Mouse (Mus musculus) thymus, adult 18-20 months (tissue): ENCODE results near the gene Fam20b.

ENCODE experiments used
- DNase-seq, 2 experiments: peaks; one replicate each; pipeline ENCODE4 v3.0.0; 2022; ENCODE audit warnings: mixed read lengths in 2 of 2

The Fam20b gene

DNA sequence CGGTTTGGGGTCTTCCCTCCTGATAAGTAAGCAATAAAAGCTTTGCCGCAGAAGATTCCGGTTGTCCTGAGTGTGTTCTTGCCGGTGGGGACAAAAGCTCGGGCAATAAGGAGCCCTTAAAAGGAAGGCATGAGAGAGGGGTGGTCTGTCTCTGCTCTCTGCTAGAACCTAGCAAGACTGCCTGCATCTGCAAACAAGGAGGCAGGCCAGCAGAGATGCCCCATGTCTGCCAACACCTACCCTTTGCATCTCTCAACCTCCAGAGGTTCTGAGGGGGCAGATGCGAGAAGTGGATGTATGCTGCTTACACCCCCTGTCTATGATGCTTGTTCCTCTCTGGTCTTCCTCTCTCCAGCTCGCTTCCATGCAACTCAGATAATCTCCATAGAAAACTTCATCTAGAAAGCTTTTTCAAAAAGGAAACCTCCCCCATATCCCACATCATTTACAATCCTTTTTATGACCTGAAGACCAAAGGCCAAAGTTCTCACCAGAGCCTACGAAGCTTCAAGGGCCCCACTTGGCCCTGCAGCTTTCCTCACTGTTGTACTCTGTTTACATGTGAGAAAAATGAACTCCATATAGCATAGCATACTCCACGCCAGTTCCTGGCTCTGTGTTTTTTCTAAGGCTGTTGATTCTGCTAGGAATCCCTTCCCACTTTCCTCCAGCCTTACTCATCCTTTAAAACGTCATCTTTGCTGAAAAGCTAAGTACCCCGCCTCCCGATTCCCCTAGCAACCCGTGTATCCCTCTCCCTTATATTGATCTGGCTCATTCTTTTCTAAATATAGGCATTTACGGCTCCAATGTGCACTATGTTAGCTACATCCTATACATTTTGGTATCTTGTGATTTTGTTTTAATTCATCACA is 8.6 kb upstream of the Fam20b start:
- no peak for DNase-seq

DNA sequence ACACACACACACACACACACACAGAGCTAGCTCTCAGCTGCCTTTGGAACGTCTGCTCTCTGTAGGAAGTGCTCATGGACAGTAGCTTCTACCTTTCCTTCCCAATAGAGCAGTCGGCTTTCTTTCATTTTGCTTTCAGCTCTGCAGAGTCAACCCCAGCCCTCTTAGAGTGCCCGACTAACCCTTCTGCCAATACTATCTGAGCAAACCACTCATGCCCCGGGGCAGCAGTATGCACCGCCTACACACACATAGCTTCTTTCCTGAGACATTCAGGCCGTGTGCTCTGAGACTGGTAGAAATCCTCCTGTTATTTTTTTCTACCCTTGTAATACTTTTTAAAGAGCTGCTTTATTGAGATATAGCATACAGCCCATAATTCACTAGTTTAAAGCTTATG is 3.2 kb upstream of the Fam20b start:
- no peak for DNase-seq

DNA sequence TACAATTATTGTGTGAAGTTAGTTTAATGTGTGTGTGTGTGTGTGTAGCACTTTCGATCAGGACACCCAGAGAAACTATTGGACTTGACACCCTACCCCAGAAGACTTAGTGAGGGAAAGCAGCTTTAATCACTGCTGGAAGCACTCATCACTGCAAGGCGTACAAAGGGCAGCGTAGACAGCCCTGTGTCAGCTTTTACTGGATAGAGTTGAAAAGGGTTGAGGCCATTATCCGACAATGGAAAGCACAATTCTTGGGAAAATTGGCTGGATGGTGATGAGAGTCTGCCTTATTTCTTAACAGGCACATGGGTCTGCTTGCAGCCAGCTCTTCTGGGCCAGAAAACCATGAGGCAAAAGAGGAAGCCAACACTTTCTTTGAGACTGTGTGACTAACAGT is 1.2 kb upstream of the Fam20b start:
- DNase-seq = no peak

DNA sequence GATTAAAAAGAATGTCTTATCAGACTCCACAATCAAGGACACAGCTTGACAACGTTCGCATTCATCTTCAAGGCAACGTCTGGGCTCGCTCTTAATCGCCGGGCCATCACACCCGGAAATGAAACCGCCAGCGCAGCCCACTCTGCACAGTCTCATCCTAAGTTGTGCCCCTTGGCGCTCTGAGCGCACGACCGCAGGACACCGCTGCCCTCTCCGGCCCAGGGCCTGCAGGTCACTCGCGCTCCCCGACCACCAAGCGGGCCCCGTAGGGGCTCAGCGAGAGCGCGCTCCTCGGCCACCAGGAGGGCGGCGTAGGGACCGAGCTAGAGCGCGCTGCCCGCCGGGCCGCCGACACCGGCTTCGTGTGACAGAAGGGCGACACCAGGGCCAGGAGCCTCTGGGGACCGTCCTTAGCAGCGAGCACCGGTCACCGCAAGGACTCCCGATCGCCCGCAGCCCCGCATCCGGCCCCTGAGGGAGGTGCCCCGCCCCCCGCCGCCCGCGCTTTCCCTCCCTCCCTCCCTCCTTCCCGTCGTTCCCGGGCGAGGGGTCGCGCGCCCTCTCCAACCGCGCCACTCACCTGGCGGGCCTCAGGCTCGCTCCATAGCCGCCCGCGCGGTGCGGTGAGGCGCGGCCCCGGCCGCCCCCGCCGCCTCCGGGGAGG is 468 bp downstream of the Fam20b start:
- peak; percentile 38 to 39 for DNase-seq

DNA sequence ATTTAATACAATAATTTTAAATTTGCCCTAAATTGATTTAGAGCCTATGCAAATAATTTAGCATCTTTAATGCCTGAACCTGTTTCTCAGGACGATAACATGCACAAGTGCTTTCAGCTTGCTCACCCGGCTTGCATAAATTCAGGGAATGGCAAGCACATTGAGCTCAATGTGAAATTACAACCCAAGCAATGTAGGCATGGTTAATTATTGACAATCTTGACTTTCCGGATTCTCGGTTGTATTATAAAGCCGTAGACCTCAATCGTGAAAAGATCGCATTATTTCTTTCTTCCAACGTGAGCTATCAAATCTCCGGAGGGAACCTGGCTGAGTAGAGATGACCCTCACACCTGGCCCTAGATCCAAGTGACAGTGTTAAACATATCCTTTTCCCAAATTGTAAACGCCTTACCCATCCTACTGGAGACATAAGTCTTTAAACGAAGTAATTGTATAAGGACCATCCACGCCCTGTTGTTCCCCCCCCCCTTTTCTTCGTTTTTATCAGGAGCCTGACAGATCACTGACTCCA is 1.1 kb downstream of the Fam20b start:
- no peak for DNase-seq

DNA sequence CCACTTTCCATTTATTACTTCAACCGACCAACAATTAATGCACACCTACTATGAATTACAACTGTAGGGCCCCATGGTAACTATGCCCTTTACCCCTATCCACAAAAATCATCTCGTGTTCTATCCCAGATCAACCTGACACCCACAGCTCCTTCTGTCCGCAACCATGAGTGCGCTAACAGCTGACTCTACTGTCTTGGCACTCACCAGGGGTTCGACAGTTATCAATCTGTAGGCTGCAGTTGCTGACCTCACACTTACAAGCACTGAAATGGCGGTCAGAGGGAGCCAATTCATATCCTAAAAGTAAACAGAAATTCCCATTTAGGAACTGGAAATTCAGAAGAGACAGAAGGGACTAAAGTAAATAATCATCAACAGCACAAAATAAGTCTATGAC is 2.2 kb downstream of the Fam20b start:
- no peak for DNase-seq

DNA sequence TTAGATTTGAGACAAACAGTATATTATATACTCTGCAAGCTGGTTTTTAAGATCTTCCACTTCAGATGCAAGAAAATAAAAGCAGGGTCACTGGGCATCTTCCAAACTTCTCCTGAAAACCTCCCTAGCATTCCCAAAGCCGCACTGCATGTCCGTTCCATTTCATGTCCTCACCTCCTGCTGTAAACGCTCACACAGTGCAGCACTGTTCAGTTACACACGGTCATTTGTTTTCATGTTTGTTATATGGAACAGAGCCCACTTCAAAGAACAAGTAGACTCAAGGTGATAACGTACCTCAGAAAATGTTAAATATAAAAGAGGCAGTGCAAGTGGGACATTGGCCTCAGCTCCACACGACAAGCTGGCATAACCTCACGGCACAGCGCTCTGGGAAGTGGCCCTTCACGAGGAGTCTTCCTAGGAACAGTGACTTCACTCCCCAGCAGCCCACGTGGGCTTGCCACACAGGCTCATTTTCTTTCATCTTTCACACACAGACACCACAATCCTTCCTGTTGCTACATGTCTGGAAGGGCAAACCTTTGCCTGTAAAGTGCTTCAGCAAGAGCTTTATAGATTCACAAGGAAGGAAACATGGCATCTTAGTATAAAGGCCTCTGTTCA is 8.3 kb downstream of the Fam20b start:
- peak in 1 of 2 experiments; percentile 26 for DNase-seq

DNA sequence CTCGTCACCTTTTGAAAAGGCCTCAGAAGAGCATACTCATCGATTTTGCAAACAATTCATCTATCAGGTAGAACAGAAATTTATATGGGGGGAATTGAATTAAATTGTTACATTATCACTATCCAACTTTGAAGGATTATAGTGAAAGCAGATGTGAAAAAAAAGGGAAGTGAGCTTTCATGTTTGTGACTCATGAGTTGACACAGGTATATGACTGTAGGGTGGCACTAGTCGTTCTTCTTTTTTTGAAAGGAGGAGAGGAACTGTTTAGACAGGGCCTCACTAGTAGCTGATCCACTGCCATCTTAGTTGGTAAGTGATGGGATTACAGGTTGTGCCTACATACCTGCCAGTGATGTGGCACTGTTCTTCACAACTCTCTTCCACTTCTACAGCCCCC is 10.2 kb downstream of the Fam20b start:
- no peak for DNase-seq

DNA sequence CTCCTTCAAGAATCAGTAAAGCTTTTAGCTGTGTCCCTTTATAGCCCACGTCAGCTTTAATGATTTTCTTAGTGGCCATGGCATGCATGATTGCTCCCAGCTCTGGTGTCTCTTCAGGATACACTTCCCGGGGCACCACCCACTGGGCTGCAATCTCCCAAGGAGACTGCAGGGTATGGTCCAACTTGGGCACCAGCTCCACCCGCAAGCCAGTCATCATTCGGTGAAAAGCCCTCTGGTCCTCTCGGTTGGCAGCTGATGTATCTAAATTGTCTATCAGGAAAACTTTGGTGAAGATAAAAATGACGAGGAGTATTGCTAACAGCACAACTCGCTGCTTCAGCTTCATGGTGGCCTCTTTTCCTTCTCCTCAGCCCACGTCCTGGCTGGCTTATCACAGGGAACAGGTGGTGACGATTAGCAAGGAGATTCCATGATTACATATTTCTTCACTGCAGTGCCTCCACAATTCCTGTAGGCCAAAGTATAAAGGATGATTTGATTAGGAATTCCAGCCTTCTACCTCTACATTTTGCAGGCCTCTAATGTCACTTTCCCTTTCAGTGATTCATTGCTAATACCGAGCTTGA is 13.1 kb downstream of the Fam20b start:
- DNase-seq = no peak

DNA sequence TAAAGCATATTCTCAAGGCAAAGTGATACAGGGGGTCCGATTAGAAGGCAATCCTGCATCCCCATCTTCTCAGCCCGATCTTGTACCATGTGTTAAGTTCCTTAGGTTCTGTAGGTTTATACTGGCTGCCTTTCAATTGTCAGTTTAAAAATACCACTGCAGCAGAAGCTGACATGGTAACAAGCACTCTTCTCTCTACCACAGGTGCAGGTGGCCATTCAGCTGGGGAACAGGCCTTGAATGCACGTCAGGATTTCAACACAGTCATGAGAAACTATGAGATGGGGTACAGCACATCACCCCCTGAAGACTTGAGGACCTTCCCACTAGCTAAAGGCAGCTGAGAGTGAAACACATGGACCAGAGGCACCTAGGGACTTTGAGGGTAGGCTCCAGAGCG is 15.4 kb downstream of the Fam20b start:
- no peak for DNase-seq

DNA sequence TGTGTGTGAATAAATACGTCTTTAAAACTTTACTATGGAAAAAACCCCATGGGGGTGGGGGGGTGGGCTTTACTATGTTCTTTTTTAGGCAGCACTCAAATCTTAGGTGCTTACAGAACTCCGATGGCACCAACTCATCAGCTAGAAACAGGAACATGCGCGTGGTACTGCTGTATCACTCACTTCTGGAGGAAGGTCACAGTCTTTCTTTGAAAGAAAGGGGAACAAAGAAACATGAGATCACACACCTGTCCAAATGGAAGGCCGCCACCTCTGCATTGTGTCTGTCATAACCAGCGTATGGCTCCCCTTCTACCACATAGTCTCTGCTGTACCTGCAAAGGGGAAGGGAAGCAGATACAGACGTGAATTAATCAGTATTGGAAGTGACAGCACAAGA is 16.7 kb downstream of the Fam20b start:
- DNase-seq = no peak

DNA sequence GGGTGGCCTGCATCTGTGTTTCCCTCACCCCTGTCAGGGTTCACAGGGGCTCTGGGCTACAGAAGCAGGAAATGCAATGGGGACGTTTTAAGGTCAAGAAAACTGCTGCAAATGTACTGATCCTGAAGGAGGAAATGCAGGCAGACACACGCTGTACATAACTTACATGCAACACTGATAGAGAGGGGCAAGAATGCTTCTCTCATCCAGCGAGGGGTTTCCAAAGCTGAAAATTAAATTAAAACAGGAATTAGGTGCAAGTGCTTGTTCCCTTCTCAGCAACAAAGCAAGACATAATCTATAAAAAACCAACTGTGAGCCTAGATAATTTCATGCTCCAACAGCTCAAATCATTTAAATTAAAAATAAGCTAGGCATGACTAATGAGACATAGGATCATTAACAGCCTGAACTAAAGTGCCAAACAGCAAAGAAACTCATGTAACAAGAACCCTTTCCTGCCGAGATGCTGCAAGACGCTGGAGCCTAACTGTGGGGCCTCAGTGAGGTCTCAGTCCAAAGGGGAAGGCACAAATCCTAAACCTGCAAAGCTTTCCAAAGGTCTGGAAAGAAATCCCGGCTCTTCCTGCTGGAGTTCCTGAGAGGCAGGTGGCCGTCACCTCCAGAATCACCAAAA is 32.7 kb downstream of the Fam20b start:
- no peak for DNase-seq

DNA sequence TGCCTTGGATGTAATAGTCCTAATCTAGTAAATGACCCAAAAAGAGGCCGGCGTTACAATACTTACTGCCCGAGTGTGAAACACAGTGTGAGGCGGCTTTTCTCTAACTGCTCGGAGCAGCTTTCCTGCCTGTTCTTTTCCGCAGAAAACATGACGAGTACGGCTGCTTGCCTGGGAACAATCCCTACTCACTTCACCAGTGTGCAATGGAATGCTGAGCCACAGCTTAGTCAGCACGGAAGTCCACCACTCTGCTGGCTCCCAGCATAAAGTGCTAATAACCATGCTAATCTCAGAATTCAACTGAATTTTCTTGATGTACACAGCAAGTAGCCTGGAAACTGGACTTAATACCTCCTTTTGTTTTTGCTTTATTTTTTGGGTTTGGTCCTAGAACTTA is 39.3 kb downstream of the Fam20b start:
- DNase-seq = no peak

DNA sequence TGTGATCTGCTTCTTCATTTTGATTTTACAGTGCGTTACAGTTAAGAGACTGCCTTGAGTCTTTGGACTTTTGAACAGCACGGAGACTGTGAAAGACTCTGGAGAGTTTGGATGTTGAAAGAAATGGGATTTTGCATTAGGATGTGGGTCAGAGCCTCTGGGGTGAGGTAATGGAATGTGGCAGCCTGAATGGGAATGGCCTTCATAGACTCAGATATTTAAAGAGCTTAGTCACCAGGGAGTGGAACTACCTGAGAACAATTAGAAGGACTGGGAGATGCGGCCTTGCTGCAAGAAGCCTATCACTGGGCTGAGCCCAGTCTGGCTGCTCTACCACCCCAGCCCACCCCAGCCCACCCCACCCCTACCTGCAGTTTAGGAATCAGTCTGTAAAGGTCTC is 41.7 kb downstream of the Fam20b start:
- DNase-seq = no peak

DNA sequence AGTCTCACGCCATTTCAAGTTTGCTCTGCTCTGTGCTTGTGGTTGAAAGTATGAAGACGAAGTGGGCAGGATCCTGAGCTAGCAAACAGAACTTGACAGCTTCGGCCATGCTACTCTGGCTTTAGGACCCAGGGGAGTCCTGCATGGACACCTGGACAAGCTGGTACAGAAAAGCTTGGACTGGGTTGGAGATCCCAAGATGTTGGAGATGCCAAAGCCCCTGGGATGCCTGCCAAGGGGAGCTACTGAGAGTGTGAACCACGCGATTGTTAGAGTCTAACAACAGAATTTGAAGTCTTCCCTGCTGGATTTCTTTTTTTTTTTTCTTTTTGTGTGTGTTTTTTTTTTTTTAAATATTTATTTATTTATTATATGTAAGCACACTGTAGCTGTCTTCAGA is 42.3 kb downstream of the Fam20b start:
- no peak for DNase-seq

DNA sequence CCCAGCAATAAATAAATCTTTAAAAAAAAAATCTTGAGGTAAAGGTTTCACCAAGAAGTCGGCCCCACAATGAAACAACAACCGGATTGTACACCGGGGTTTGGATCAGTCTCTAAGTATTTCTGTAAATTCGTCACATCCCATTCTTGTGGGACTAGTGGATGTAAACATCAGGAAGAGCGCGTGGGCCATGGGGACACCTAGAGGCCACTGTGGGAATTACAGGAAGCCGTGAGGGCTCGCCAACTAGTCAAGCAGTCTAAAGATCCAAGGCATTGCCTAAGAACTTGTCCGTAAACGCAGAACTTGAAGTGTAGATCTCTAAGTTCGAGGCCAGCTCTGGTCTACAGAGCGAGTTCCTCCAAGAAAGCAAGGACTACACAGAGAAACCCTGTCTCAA is 42.7 kb downstream of the Fam20b start:
- DNase-seq = no peak

DNA sequence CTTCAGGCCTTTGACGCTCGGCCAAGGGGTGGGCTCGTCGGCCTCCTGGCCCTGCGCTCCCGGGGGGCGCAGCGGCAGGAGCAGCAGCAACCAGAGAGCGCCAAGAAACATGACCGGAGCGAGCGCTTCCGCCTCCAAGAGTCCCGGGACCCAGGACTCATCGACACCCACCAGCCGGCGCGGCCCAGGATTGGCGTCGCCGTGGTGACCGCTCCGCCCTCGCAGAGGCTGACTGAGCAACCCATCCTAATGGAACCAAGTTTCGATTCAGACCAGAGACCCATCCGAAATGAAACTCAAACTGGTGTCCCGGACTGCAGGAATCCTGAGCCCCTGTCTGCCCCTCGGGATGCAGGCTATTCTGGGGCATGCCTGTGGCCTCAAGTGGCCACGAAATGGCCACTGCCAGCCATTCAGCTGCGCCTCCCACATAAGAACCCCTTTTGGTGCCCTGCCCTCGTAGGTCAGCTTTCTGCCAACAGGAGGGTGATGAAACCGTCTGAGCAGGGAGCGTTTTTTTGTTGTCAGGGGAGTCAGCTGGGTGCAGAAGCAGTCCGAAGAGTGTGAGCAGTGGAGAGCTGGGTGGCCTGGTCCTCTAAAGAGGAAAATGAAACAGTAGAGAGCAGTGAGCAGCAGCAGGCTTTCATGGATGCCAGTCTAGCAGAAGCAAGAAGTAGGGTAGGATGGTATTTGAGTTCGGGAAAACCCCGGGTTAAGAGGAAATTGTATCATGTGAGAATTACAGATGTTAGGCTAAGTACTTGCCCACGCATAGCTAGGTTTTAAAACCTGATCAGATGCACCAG is 44.5 kb downstream of the Fam20b start, which contains the start of gene Tor3a:
Gene Tor3a, minus strand, starts transcription at position 162 of the 806 bp plus-strand sequence.
- peak; percentile 61 to 62 for DNase-seq

DNA sequence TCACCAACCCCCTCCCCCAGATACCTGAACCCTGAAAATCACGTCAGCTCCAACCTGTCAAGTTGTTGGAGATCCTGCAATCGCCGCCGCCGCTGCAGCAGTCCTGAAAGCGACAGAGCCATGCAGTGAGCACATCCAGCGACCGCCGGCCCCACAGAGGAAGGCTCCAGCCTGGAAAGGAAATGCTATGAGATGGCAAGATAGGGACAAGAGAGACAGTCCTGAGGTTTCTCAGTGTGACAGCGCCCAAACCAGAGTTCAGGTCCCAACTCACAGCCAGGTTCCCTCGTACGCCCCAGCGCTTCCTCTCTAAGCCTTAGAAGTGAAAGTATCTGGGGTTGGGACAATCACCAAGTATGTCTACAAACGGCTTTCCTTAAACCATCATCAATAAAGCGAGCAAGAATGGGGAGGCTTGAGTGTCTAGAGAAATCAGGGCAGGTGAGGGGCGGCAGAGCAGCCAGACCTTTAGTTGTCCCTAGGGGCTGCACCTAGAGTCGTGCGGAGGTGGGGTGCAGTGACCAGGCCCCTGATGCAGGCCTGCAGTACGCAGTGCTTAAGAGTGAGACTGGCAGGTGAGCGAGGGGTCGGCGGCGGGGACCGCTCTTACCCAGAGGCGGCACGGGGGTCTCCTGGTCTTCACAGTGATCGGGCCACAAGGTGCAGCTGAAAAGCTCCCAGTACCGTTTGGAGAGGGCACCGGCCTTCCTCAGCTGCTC is 45.3 kb downstream of the Fam20b start:
- peak; percentile 25 to 40 for DNase-seq

DNA sequence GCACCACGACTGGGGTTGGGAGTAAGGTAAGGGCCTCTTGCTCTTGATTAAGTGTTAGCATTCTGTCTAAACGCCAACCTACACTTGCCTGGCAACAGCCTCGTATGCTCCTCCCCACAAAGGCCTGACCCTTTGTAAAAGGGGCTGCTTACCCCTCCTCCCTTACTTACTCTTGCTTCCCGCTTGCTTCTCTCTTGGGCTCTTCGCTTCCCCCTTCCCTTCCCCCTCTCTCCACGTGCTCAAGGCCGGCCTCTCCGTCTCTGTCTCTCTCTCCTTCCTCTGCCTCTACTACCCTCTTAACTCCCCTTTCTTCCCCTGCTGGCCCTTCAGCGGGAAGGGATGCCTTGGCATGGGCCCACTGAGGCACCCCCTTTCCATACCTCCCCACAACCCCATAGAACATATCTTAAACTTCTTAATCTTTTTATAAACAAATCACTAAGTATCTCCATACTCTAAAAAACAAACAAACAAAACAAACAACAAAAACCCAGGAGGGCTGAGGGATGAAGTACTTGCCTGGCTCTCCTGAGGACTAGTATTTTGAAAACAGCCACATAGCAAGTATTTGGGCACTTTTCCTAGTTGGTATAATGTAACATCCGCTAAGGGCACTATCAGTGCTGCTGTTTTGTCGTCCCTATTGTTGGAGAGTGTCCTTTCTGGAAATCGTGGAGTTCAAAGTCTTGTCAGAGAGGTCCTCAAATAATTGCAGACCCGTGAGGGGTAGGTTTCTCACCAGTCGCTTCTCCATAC is 46.0 kb downstream of the Fam20b start:
- DNase-seq = peak; percentile 26 to 57

DNA sequence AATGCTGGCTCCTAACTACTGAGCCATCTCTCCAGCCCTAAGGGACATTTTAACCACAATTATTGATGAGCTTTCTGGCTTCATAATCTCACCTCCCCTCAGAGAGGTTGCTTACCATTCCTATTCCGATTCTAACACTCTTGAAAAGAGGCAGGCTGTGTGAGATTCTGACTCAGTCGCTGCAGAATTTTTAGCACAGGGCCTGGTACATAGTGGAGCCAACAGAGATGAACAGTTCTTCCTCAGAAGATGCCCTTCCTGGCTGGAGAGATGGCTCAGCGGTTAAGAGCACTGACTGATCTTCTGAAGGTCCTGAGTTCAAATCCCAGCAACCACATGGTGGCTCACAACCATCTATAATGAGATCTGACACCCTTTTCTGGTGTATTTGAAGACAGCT is 47.0 kb downstream of the Fam20b start:
- no peak for DNase-seq
